Mouse (Mus musculus) heart, postnatal 4 days (tissue): Measurements from ENCODE around the gene Grhl3. TPM values are rescaled to one million over a fixed set of nuclear protein-coding genes. Genes with fewer than 3 reads are reported as not detected.
"Not testable (repeated sequence)": the region's sequence is repeated elsewhere in the genome, so short reads cannot be mapped to it uniquely, and the experiment has no call there.

Experiments
- DNase-seq: peaks from one replicate; pipeline ENCODE4 v3.0.0; 2021
- total RNA-seq, 2 experiments: library from RNA; stranded (reverse); gene quantifications; 2 replicates each; pipeline ENCODE4 v1.2.3; 2021

Grhl3 gene
- total RNA-seq = 1 to 10 TPM; 1.0 to 1.2 TPM

- peak; percentile 47 for DNase-seq
These were observed at the start of gene Grhl3 for GRCm38 (mm10) chr4:135573251-135573808. TSS of gene Grhl3 (minus strand) at chr4:135573630.

GRCm38 (mm10) chr4:135622290-135622689 is 48.9 kb upstream of the Grhl3 start:
- DNase-seq = no peak

DNA sequence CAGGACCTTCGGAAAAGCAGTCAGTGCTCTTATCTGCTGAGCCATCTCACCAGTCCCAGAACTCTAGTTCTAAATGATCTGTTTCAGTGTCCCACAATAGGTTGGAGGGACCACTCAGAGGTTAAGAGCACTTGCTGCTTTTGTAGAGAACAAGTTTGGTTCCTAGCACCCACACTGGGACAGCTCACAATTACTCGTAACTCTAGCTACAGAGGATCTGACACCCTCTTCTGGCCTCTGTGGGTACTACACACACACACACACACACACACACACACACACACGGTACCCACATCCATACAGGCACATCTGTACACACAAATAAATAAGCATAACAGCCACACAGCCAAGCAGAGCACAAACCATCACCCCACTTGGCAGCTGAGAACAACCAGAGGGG is 47.0 kb upstream of the Grhl3 start:
- no peak for DNase-seq

DNA sequence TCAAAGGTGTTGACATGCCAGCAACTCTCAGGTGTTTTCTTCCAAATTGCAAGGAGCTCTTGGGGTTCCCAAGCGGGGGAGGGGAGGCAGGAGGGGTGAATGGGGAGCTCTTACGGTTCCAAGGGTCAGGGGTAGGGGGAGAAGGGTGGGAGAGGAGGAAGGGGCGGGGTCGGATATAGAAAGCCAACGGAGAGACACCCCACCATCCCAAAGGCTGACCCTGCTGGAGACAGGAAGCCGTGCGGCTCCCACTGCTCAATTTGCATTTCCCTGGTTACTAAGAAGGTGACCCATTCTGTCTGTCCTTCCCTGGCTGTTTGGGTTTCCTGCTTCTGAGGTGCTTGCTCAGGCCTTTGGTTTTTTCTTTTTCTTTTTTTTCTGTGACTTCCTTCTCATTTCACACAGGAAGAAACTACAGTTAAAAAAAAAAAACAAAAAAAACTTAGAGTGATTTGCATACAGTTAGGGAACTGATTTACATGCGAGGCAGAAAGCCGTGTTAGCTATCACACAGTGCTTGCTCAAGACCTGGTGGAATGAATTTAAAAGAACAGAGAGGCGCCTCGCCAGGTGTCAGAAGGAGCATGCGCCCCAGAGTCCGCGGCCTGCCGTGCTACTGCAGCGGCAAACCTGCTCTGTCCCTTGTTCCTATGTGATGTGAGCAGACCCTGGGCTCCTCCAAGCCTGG is 44.5 kb upstream of the Grhl3 start:
- DNase-seq = no peak

GRCm38 (mm10) chr4:135617038-135617437 is 43.6 kb upstream of the Grhl3 start:
- DNase-seq = no peak

DNA sequence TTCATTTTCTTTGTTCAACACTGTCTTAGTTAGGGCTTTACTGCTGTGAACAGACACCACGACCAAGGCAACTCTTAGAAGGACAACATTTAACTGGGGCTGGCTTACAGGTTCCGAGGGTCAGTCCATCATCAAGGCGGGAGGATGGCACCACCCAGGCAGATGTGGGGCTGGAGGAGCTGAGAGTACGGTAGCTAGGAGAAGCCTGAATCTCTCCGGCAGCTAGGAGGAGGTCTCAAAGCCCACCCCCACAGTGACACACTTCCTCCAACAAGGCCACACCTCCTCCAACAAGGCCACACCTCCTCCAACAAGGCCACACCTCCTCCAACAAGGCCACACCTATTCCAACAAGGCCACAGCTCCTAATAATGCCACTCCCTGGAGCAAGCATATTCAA is 41.9 kb upstream of the Grhl3 start:
- not testable (repeated sequence) for DNase-seq

DNA sequence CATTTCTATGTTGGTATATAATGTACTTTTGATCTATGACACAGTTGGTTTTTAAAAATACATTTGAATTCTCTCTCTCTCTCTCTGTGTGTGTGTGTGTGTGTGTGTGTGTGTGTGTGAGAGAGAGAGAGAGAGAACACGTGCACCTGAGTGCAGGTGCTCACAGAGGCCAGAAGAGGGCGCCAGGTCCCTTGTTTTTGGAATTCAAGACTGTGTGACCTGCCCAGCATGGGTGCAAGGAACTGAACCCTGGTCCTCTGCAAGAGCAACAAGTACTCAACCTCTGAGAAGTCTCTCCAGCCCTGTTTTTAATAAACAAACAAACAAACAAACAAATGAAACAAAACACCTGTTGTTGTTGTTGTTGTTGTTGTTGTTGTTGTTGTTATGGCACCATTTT is 36.6 kb upstream of the Grhl3 start:
- no peak for DNase-seq

GRCm38 (mm10) chr4:135607979-135608885 is 34.8 kb upstream of the Grhl3 start:
- DNase-seq = no peak

GRCm38 (mm10) chr4:135606271-135606670 is 32.8 kb upstream of the Grhl3 start:
- no peak for DNase-seq

- no peak for DNase-seq
These were observed 28.1 kb upstream of the Grhl3 start for GRCm38 (mm10) chr4:135601530-135601929.

DNA sequence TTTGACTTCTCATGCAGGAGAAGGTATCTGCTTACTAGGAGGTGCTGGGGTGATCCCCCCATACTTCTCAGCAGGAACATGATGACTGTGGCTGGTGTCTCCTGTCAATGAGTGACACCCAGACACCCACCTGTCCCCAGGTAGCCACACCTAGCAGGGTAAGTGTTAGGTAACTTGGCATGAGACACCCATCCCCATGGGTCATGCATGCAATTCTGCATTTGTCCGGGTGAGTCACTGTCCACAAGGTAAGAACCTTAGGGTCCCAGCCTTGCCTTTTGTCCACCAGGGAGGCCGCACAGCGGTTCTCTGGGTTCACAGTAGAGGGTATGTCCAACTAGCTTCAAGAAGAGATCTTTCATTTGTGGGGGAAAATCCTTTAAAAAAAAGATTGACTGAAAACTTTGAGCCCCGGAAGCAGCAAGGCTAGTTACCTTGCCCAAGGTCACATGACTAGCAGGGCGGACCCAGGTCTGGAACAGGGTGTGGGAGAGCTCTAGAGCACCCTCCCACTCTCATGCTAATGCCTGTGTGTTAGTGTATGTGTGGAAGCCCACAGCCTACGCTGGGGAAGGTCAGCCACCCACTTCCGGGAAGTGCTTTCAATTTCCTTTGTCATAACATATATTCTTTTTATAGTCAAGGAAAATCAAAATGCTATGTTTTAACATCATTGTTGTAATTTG is 26.2 kb upstream of the Grhl3 start:
- DNase-seq = no peak

DNA sequence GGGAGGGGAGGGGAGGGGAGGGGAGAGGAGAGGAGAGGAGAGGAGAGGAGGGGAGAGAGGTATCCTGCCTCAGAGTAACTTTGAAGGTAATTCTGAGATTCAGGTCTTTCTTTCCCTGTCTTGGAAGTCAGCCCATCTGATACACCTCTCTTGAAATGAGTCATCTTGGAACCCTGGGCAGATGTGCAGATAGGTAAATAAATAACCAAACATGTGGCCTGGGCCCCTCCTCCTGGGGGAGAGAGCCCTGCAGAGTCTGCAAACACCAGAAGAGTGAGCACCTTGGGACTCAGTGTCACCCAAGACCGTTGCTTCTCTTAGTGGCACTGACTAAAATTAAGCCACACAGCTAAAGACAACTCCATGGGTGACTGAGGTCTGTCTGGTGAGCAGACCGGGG is 25.6 kb upstream of the Grhl3 start:
- no peak for DNase-seq

- no peak for DNase-seq
These were observed 24.1 kb upstream of the Grhl3 start for GRCm38 (mm10) chr4:135597571-135597970.

- peak; percentile 52 for DNase-seq
These were observed 22.5 kb upstream of the Grhl3 start for GRCm38 (mm10) chr4:135595943-135596342.

GRCm38 (mm10) chr4:135591610-135592304 is 18.3 kb upstream of the Grhl3 start:
- DNase-seq = peak; percentile 26

GRCm38 (mm10) chr4:135591086-135591485 is 17.7 kb upstream of the Grhl3 start:
- DNase-seq = no peak

DNA sequence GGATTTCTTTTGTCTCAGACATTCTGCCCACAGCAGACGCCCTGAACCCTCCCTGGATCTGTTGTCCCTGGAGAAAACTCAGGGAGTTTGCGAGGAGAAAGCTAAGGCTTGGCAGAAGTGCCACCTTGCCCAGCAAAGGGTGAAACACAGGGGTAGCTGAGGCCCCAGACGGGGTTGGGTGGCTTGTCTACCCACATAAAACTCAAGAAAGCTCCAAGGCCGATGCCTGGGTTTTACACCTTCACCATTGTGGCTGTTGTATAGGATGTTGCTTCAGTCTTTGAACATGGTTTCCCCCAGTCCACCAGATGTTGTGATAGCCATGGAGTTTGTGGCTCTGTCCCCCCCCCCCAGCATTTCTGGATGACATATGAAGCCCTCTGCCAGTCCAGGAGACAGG is 11.4 kb upstream of the Grhl3 start:
- no peak for DNase-seq

DNA sequence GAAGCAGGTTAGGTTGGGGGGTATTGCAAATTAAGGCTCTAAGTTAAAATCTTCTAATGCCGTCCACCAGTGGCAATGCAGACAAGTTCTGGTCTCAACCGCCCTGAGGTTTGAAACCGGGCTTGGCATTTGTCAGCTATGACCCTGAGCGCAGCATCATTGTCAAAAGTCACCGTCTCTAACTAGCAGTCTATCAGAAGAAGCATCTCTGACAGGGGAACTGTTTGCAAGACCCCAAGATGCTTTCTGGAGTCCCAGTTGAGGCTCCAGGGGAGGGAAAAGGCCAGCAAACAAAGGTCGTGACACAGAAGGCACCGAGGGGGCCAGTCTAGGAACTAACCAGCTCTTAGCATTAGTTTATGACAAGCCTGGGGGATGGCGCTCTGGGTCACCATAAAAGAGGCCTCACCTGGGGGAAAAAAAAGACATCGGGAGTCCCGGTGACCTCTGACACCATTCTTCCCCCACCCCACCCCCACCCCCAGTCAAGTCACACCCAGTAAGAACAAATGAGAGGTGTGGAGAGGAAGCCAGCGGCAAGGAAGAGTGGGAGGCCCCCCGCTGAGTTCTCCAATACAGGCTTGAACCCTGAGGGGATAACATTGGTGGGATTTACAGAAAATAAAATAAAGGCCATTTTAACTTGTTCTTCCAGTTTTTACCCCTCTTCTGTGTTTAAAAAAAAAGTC is 7.9 kb upstream of the Grhl3 start:
- DNase-seq = no peak

DNA sequence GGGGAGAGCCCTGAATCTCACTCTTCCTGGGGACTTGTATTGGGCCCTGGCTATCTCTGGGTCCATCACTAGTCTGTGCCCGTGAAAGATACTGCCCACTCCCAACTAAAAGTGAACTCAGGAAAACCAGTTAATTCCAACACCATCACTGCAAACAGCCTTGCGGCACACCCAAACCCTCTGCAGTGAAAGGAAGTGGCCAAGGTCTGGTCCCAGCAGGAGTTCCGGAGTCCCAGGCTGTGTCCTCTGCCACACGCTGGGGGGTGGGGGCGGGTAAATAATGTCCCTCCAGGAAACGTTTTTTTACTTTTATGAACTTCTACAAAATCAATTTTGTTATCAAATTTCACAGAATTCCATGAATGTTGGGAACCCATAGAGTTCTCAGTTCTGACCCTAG is 6.3 kb upstream of the Grhl3 start:
- no peak for DNase-seq

DNA sequence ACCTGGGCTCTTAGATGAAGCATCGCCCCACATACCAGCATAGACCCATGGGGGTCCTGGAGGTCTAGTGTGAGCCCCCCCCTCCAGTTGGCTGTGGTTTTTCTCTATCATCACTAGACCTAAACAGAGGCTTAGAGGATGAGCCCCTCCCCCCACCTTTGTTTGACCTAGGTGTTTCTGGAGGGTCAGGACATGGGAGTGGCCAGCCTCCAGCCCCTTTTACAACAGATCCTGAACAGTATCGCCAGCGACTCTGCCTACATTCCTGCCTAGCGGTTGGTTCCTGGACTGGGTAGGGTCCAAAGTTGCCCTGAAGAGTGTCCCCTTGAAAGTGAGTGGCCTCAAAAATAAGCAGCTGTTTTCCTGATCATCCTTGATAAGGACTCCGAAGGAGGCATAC is 5.1 kb upstream of the Grhl3 start:
- no peak for DNase-seq

- no peak for DNase-seq
These were observed 2.1 kb upstream of the Grhl3 start for GRCm38 (mm10) chr4:135575365-135576140.
